Mouse (Mus musculus) forebrain, embryonic 12.5 days (tissue): Measurements from ENCODE around the gene Dnajc2. TPM values are rescaled to one million over a fixed set of nuclear protein-coding genes. Genes with fewer than 3 reads are reported as not detected.

Experiments used
- ATAC-seq: fragments of 200-750 bp; cut with Nextera tagmentation; 2 replicates; pipeline ENCODE4 v1.8.0; 2017; ENCODE audit warnings: moderate TSS enrichment; ENCODE audit not compliant: low FRiP score
- H3K27ac ChIP-seq: fragments of 300-500 bp; sonication (generic); 2 replicates; pipeline ENCODE4 v1.5.1; 2016; ENCODE audit warnings: mild to moderate bottlenecking
- H3K27me3 ChIP-seq: fragments of 300-500 bp; sonication (generic); 2 replicates; pipeline ENCODE4 v1.6.1; 2016; ENCODE audit warnings: mild to moderate bottlenecking
- H3K36me3 ChIP-seq: fragments of 300-500 bp; sonication (generic); replicated peaks from 2 replicates; pipeline ENCODE4 v1.6.1; 2016; ENCODE audit warnings: mild to moderate bottlenecking
- H3K4me1 ChIP-seq: fragments of 300-500 bp; sonication (generic); 2 replicates; pipeline ENCODE4 v1.6.1; 2016
- H3K4me2 ChIP-seq: fragments of 300-500 bp; sonication (generic); 2 replicates; pipeline ENCODE4 v1.6.1; 2016; ENCODE audit warnings: mild to moderate bottlenecking, moderate library complexity
- H3K4me3 ChIP-seq: fragments of 300-500 bp; sonication (generic); replicated peaks from 2 replicates; pipeline ENCODE4 v1.5.1; 2016; ENCODE audit warnings: mild to moderate bottlenecking
- H3K9ac ChIP-seq: fragments of 300-500 bp; sonication (generic); 2 replicates; pipeline ENCODE4 v1.6.1; 2016; ENCODE audit warnings: mild to moderate bottlenecking
- H3K9me3 ChIP-seq: fragments of 300-500 bp; sonication (generic); 2 replicates; pipeline ENCODE4 v1.6.1; 2016
- WGBS: fragments of 180-500 bp; shearing (Covaris S2); methylation state at CpG from one replicate; pipeline ENCODE4 v1.1.7; 2016; 5-methylcytosine and 5-hydroxymethylcytosine counted together
- polyA plus RNA-seq: library from polyadenylated mRNA; unstranded; fragments of >200 nt; fragmentation: Nextera tagmentation; extraction: Ambion mirVana; gene quantifications from 2 replicates; pipeline ENCODE4 v1.2.1, GENCODE M21; 2016

Gene Dnajc2
- polyA plus RNA-seq, result 94.3 and 97.1 TPM in 2 replicates

GRCm38 (mm10) chr5:21785053-21785452 is at the start of gene Dnajc2, which contains the start of gene Psmc2:
Dnajc2 (minus strand) TSS chr5:21785251.
Psmc2 (plus strand) TSS chr5:21785283.
- H3K9me3 ChIP-seq, result no peaks in the 10 kb centered on the region
- under 1% methylated on average over 37 of the region's 37 CpGs for WGBS
- peak; percentile 96 for ATAC-seq
- H3K27ac ChIP-seq, result peak within 1 kb of the TSS; percentile 89
- peaks cover 41% of the 10 kb centered on the region for H3K36me3 ChIP-seq
- peak within 1 kb of the TSS; percentile 91 for H3K9ac ChIP-seq
- peak within 1 kb of the TSS; percentile 95 for H3K4me2 ChIP-seq
- peak within 1 kb of the TSS; percentile 97 for H3K4me3 ChIP-seq
- H3K4me1 ChIP-seq, result peaks cover 30% of the 10 kb centered on the region
- H3K27me3 ChIP-seq, result no peaks in the 10 kb centered on the region

DNA sequence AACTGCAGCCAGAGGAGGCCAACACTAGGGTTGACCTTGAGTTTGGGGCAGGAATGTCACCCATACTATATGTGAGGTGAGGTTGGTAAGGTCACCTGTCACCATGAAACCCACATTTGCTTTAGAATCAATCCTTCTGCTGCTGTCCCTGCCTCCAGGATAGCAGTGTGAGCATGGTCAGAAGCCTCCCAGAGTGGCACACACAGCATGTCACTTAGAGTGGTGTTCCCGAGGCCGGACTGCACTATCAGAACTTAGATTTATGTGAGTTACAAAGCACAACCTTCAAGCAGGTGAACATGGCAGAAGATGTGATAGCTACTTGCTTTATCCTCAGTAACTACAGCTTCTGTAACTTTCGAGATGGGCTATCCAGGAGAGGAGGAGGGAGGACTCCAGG is 46.7 kb upstream of the Dnajc2 start:
- no peak for ATAC-seq

GRCm38 (mm10) chr5:21828855-21829254 is 43.8 kb upstream of the Dnajc2 start:
- Histone ChIP-seq H3K27ac (no peak overlapping the region), H3K4me2 (no peak overlapping the region), H3K9ac (no peak overlapping the region), H3K27me3 (no peaks in the 10 kb centered on the region), H3K4me3 (no peak overlapping the region), H3K9me3 (0 out of 2 replicates have a peak, but pooled peaks cover 2% of the 10 kb centered on the region), H3K4me1 (peaks cover 10% of the 10 kb centered on the region; the same call in 1 of the 2 replicates), H3K36me3 (no peaks in the 10 kb centered on the region)
- 73% methylated on average over 4 of the region's 4 CpGs for WGBS
- no peak for ATAC-seq

More for the DNA sequence above, 46.7 kb upstream of the Dnajc2 start:
- H3K9me3 ChIP-seq, result 0 out of 2 replicates have a peak, but pooled peaks cover 2% of the 10 kb centered on the region
- H3K4me2 ChIP-seq, result no peak overlapping the region
- no peaks in the 10 kb centered on the region for H3K27me3 ChIP-seq
- 0 out of 2 replicates have a peak, but pooled peaks cover under 1% of the 10 kb centered on the region for H3K4me1 ChIP-seq
- H3K36me3 ChIP-seq, result no peaks in the 10 kb centered on the region
- no peak overlapping the region for H3K4me3 ChIP-seq
- 72% methylated on average over 3 of the region's 3 CpGs for whole genome bisulfite sequencing
- no peak overlapping the region for H3K27ac ChIP-seq
- no peak overlapping the region for H3K9ac ChIP-seq

DNA sequence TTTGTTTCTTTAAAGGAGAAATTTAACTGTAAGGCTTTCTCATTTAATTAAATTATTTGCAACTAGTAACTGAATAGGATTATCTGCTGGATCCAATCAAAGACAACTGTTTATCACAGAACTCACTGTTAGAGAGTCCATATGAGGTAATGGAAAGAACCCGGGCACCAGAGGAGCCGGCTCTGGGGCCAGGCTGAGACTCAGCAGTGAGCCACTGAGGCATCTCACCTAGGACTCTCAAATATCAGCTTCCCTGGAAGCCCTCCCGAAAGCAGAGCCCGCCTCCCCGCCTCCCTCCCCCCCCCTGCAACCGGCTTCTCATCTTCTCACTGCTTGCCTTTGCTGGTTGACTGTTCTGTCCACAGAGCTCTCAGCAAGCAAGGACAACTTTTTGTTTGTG is 42.6 kb upstream of the Dnajc2 start:
- Histone ChIP-seq H3K36me3 (no peaks in the 10 kb centered on the region), H3K9ac (no peak overlapping the region), H3K4me3 (no peak overlapping the region), H3K4me2 (no peak overlapping the region), H3K27ac (no peak overlapping the region), H3K4me1 (peaks cover 10% of the 10 kb centered on the region; the same call in 1 of the 2 replicates), H3K9me3 (0 out of 2 replicates have a peak, but pooled peaks cover 2% of the 10 kb centered on the region), H3K27me3 (no peaks in the 10 kb centered on the region)
- 22% methylated on average over 6 of the region's 6 CpGs for WGBS
- no peak for ATAC-seq

GRCm38 (mm10) chr5:21826370-21826769 is 41.3 kb upstream of the Dnajc2 start:
- Histone ChIP-seq H3K36me3 (no peaks in the 10 kb centered on the region), H3K27me3 (no peaks in the 10 kb centered on the region), H3K4me2 (no peak overlapping the region), H3K4me1 (peaks cover 10% of the 10 kb centered on the region; the same call in 1 of the 2 replicates), H3K4me3 (no peak overlapping the region), H3K9me3 (0 out of 2 replicates have a peak, but pooled peaks cover 2% of the 10 kb centered on the region), H3K9ac (no peak overlapping the region), H3K27ac (no peak overlapping the region)
- ATAC-seq, result peak; percentile 30; the same call in 1 of the 2 replicates
- 11% methylated on average over 7 of the region's 7 CpGs for WGBS

DNA sequence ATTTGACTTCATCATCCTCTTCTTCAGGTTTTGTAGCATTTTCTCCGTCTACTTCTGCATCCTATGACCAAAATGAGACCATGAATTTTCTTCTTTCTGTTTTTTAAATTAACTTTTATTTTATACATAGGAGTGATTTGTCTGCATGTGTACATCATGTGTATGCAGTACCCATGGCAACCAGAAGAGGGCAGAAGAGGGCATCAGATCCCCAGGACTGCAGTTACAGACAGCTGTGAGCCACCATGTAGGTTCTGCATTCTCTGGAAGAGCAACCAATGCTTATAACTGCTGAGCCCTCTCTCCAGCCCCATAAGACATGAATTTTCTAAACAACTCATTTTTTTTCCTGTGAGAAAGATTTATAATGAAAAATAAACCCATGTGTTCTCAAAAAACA is 28.9 kb upstream of the Dnajc2 start:
- 53% methylated on average over 1 of the region's 1 CpGs for WGBS
- no peaks in the 10 kb centered on the region for H3K27me3 ChIP-seq
- ATAC-seq, result no peak
- H3K9ac ChIP-seq, result no peak overlapping the region
- no peaks in the 10 kb centered on the region for H3K4me1 ChIP-seq
- no peaks in the 10 kb centered on the region for H3K9me3 ChIP-seq
- H3K4me2 ChIP-seq, result no peak overlapping the region
- H3K4me3 ChIP-seq, result no peak overlapping the region
- H3K36me3 ChIP-seq, result no peaks in the 10 kb centered on the region
- no peak overlapping the region for H3K27ac ChIP-seq

GRCm38 (mm10) chr5:21810924-21811323 is 25.9 kb upstream of the Dnajc2 start:
- 78% methylated on average over 10 of the region's 10 CpGs for WGBS
- H3K27ac ChIP-seq, result no peak overlapping the region

DNA sequence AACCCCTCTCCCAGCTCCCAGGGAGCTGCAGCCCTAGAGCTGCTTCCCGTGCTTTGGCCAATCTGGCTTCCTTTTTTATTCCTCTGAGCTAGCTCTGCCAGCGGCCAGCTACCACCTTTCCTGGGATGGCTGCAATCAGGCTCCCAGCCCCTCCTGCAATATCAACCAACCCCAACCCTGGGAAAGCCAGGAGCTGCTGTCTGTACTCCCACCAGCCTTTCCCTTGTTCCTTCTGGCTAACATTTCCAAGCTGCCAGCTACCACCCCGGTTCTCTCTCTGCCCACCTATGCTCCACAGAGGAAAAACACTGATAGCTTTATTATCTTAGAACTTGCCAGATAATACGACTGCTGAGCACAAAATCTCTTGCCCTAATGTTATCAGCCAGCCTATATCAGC is 19.8 kb upstream of the Dnajc2 start:
- no peaks in the 10 kb centered on the region for H3K4me1 ChIP-seq
- H3K9ac ChIP-seq, result no peak overlapping the region
- H3K27me3 ChIP-seq, result no peaks in the 10 kb centered on the region
- WGBS, result 84% methylated on average over 4 of the region's 4 CpGs
- no peak overlapping the region for H3K4me3 ChIP-seq
- no peak for ATAC-seq
- no peak overlapping the region for H3K27ac ChIP-seq
- H3K9me3 ChIP-seq, result no peaks in the 10 kb centered on the region
- H3K36me3 ChIP-seq, result peaks cover 47% of the 10 kb centered on the region
- H3K4me2 ChIP-seq, result no peak overlapping the region

More at GRCm38 (mm10) chr5:21810924-21811323, 25.9 kb upstream of the Dnajc2 start:
- Histone ChIP-seq H3K4me2 (no peak overlapping the region), H3K4me1 (no peaks in the 10 kb centered on the region), H3K4me3 (no peak overlapping the region), H3K9me3 (no peaks in the 10 kb centered on the region), H3K27me3 (no peaks in the 10 kb centered on the region), H3K9ac (no peak overlapping the region), H3K36me3 (no peaks in the 10 kb centered on the region)
- ATAC-seq, result no peak

DNA sequence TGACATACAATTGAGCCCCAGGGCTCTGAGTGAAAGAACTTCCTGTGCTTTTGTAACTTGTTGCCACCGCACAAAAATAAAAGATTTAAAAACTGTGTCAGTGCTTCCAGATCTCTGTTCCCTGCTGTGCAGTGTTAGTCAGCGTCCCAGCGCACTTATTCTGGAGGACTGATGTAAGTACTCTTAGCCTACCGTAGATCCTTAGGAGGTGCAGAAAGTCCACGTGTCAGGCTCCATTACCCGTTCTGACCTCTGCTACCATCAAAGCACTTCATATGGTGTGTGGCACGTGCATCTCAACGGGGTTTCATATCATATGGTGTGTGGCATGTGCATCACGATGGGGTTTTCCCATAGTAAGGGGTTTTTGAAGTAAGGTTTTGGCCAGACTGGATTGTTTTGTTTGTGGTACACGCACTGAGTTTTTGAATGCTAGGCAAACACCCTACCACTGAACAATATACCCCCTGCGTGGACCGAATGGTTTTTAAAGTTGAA is 18.7 kb upstream of the Dnajc2 start:
- H3K27ac ChIP-seq, result no peak overlapping the region
- H3K9me3 ChIP-seq, result no peaks in the 10 kb centered on the region
- peaks cover 56% of the 10 kb centered on the region for H3K36me3 ChIP-seq
- ATAC-seq, result no peak
- H3K4me3 ChIP-seq, result no peak overlapping the region
- no peaks in the 10 kb centered on the region for H3K4me1 ChIP-seq
- H3K9ac ChIP-seq, result no peak overlapping the region
- no peak overlapping the region for H3K4me2 ChIP-seq
- no peaks in the 10 kb centered on the region for H3K27me3 ChIP-seq
- 83% methylated on average over 12 of the region's 12 CpGs for WGBS

DNA sequence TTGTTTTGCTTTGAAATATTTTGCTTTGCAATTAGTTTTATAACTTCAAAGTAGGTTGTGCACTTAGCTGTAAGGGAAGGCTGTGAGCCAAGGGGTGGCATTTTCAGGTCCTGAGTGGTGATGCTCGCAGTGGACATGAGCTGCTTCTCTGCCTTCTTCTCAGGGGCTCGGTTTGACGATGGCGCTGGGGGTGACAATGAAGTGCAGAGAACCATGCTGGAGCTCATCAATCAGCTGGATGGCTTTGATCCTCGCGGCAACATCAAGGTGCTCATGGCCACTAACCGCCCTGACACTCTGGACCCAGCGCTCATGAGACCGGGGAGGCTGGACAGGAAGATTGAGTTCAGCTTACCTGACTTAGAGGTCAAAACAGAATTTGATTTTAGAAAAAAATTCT is 17.9 kb upstream of the Dnajc2 start:
- H3K4me1 ChIP-seq, result no peaks in the 10 kb centered on the region
- 96% methylated on average over 9 of the region's 9 CpGs for WGBS
- no peak overlapping the region for H3K9ac ChIP-seq
- no peak overlapping the region for H3K27ac ChIP-seq
- H3K4me3 ChIP-seq, result no peak overlapping the region
- H3K27me3 ChIP-seq, result no peaks in the 10 kb centered on the region
- no peak overlapping the region for H3K4me2 ChIP-seq
- H3K36me3 ChIP-seq, result peaks cover 61% of the 10 kb centered on the region
- no peak for ATAC-seq
- no peaks in the 10 kb centered on the region for H3K9me3 ChIP-seq

- Histone ChIP-seq H3K36me3 (peaks cover 32% of the 10 kb centered on the region), H3K4me2 (no peak overlapping the region), H3K4me1 (peaks cover 22% of the 10 kb centered on the region), H3K9me3 (no peaks in the 10 kb centered on the region), H3K4me3 (no peak overlapping the region), H3K27ac (no peak overlapping the region), H3K9ac (no peak overlapping the region), H3K27me3 (no peaks in the 10 kb centered on the region)
- no peak for ATAC-seq
Observed at GRCm38 (mm10) chr5:21792166-21792565, 7.1 kb upstream of the Dnajc2 start.

- no peak overlapping the region for H3K4me3 ChIP-seq
- WGBS, result 79% methylated on average over 5 of the region's 5 CpGs
- peak overlapping the region; percentile 8; the same call in 1 of the 2 replicates for H3K4me2 ChIP-seq
- H3K27ac ChIP-seq, result peak overlapping the region; percentile 8; the same call in 1 of the 2 replicates
- H3K4me1 ChIP-seq, result peaks cover 29% of the 10 kb centered on the region
- ATAC-seq, result no peak
- H3K36me3 ChIP-seq, result peaks cover 20% of the 10 kb centered on the region
- H3K9ac ChIP-seq, result no peak overlapping the region
- no peaks in the 10 kb centered on the region for H3K9me3 ChIP-seq
- H3K27me3 ChIP-seq, result no peaks in the 10 kb centered on the region
Observed at GRCm38 (mm10) chr5:21789061-21789460, 4.0 kb upstream of the Dnajc2 start.
